14 mouse cellular contexts compared by ENCODE assay signal in genomic region chr11:76572820-76573385, GRCm38 (mm10). TPM values are rescaled to one million over a fixed set of nuclear protein-coding genes. Genes with fewer than 3 reads are reported as not detected.
DNase-seq lines count a peak whose midpoint lies in the region.
"Had no signal": no experiment of that assay in that cellular context is flagged by ENCODE, and none has a peak within 500 bp of the region (broad histone marks: within the 10 kb centered on the region; RNA-seq: fewer than 3 reads in every experiment).

No protein-coding gene starts in this region.

- peak; percentile 53 to 64 for DNase-seq in left cerebral cortex, adult 18-20 months (ENCODE audit: low spot score in 2 of 2)
- DNase-seq in left cerebral cortex, adult 11 months (ENCODE audit: low spot score), result no peak
- DNase-seq in NIH3T3 (ENCODE audit: low read depth), result peak; percentile 51
- peak; percentile 43 for DNase-seq in frontal cortex, postnatal 14 days (ENCODE audit: low spot score in 2 of 2)
- peak; percentile 22 to 64 for DNase-seq in right cerebral cortex, postnatal 36 days (ENCODE audit: low spot score in 2 of 2)
- no peak for DNase-seq in gastrocnemius, adult 8-10 months (ENCODE audit: low spot score in 2 of 2)
- DNase-seq in adrenal gland, postnatal 4 days (ENCODE audit: low spot score in 2 of 2), result no peak
- no peak for DNase-seq in gastrocnemius, postnatal 10 days
- DNase-seq: adrenal gland, adult 8-10 months; cerebellum, adult 9-11 months; kidney, adult 9 months; lung, postnatal 36 days; spleen, adult 18-20 months; thymus, postnatal 4 days had no signal

RNA-seq across cellular contexts. Expression of gene Abr, which starts 49.2 kb away (rescaled TPM):
- total RNA-seq in left cerebral cortex, adult 18-20 months (2021), result 100 to 1,000 TPM; 413 to 418 TPM
- 10 to 100 TPM in 1 of 4 experiments, 1 to 10 TPM in 3; 5.5 to 10.6 (median 6.4) TPM for total RNA-seq in gastrocnemius, adult 8-10 months (2022)
- 10 to 100 TPM; 64.2 to 68.9 TPM for total RNA-seq in adrenal gland, postnatal 4 days (2021)
- 10 to 100 TPM; 23.9 to 27.0 TPM for total RNA-seq in gastrocnemius, postnatal 10 days (2021)

Comparison
In these comparisons a context has a peak if more than half of its experiments do, and no peak if none do; other contexts are left out.
1. DNase-seq: peak in left cerebral cortex, adult 18-20 months (2 of 2), NIH3T3 (single experiment), frontal cortex, postnatal 14 days (2 of 2) and right cerebral cortex, postnatal 36 days (2 of 2); none in left cerebral cortex, adult 11 months (single experiment), gastrocnemius, adult 8-10 months (0 of 2), adrenal gland, postnatal 4 days (0 of 2) and gastrocnemius, postnatal 10 days (single experiment).
2. RNA of gene Abr, which starts 49.2 kb away (total RNA-seq): 413 to 418 TPM in left cerebral cortex, adult 18-20 months; 64.2 to 68.9 TPM in adrenal gland, postnatal 4 days, 23.9 to 27.0 TPM in gastrocnemius, postnatal 10 days and 5.5 to 10.6 TPM in gastrocnemius, adult 8-10 months; every median in the first group is over 4 times any median in the second.